In genomic region chr5:146380041-146380440, GRCm38 (mm10) we compare ENCODE assay signal across 26 mouse cellular contexts. TPM values are rescaled to one million over a fixed set of nuclear protein-coding genes. Genes with fewer than 3 reads are reported as not detected.
"Had no signal": no experiment of that assay in that cellular context is flagged by ENCODE, and none has a peak within 500 bp of the region (broad histone marks: within the 10 kb centered on the region; RNA-seq: fewer than 3 reads in every experiment).

No protein-coding gene starts in this region.

- H3K9ac ChIP-seq: heart, embryonic 13.5 days; heart, embryonic 15.5 days; hindbrain, embryonic 13.5 days; hindbrain, embryonic 15.5 days; kidney, embryonic 15.5 days; limb, embryonic 13.5 days; limb, embryonic 15.5 days; liver, embryonic 12.5 days had no signal

- DNase-seq: gastrocnemius, postnatal 14 days; gastrocnemius, postnatal 36 days; heart, adult 18-20 months; heart, postnatal 14 days; heart, postnatal 36 days; kidney, adult 11 months; kidney, adult 2 months; kidney, adult 9 months; kidney, postnatal 14 days; kidney, postnatal 36 days; layer of hippocampus, adult 9-11 months; layer of hippocampus, postnatal 36 days; left cerebral cortex, postnatal 4 days had no signal

- H3K27ac ChIP-seq: heart, embryonic 10.5 days; heart, embryonic 13.5 days; heart, embryonic 15.5 days; hindbrain, embryonic 13.5 days; hindbrain, embryonic 15.5 days; hindbrain, postnatal 0 days; kidney, embryonic 15.5 days; kidney, postnatal 0 days; limb, embryonic 13.5 days; limb, embryonic 15.5 days; liver, embryonic 12.5 days had no signal

- H3K4me2 ChIP-seq: heart, embryonic 13.5 days; heart, embryonic 15.5 days; hindbrain, embryonic 13.5 days; hindbrain, embryonic 15.5 days; kidney, embryonic 15.5 days; limb, embryonic 13.5 days; limb, embryonic 15.5 days; liver, embryonic 12.5 days had no signal

- H3K36me3 ChIP-seq: heart, embryonic 10.5 days; heart, embryonic 13.5 days; heart, embryonic 15.5 days; hindbrain, embryonic 13.5 days; hindbrain, embryonic 15.5 days; kidney, embryonic 15.5 days; limb, embryonic 13.5 days; limb, embryonic 15.5 days; liver, embryonic 12.5 days had no signal

- H3K4me3 ChIP-seq: heart, embryonic 10.5 days; heart, embryonic 13.5 days; heart, embryonic 15.5 days; hindbrain, embryonic 13.5 days; hindbrain, embryonic 15.5 days; kidney, embryonic 15.5 days; limb, embryonic 13.5 days; limb, embryonic 15.5 days; liver, embryonic 12.5 days had no signal

- ATAC-seq: hindbrain, postnatal 0 days; intestine, embryonic 16.5 days; liver, embryonic 12.5 days had no signal

- H3K9me3 ChIP-seq: heart, embryonic 15.5 days; hindbrain, embryonic 13.5 days; hindbrain, embryonic 15.5 days; kidney, embryonic 15.5 days; limb, embryonic 13.5 days; limb, embryonic 15.5 days had no signal

- H3K4me1 ChIP-seq: hindbrain, embryonic 13.5 days; hindbrain, embryonic 15.5 days; limb, embryonic 13.5 days; liver, embryonic 12.5 days had no signal

- H3K27me3 ChIP-seq: hindbrain, embryonic 13.5 days; hindbrain, embryonic 15.5 days; kidney, embryonic 15.5 days; limb, embryonic 13.5 days; limb, embryonic 15.5 days had no signal

RNA-seq across cellular contexts. Expression of gene Wasf3, which starts 4.7 kb away (rescaled TPM):
- total RNA-seq: hematopoietic stem cell, adult 5-6 weeks had no signal
